Mouse (Mus musculus): Measurements from ENCODE around the gene Npb.

DNA sequence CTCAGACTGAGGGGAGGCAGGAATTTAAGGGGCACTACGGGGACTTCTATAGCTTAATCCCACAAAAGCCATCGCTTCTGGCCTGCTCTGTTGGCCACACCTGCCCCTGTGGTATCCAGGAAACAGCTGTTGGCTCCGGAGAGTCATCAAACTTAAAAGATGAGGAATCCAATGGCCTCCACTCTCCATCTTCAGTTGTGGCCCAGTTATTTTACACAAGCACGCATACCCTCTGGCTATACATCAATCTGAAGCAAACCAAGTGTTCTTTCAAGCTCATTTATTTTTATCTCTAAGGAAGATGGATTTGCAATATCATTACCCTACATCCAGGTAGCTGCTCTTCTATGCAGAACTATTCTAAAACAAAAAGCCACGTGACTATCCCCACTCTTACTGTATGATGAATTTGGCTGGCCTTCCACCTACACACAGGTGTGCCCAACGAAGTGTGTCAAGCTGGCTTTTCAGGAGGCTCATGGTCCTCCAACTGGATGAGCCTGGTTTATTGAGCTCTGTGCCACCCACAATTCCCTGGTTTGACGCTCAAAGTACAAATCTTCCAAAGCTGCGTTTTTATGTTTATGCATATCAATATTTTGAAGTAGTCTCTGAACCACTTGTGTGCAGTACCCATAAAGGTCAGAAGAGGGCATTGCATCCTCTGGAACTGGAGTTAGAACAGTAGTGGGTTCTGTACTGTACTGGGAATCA is 25.9 kb upstream of the Npb start:
- TF ChIP-seq POLR2A (IDR thresholded peaks at IDR 0.05; ENCODE audit: insufficient read depth, low read length) (no peak), CTCF (IDR thresholded peaks at IDR 0.05; ENCODE audit: low read depth, low read length) (no peak)
